Mouse (Mus musculus): ENCODE measurements around the gene Tollip.

The Tollip gene

GRCm38 (mm10) chr7:141918407-141918806 lies at the start of gene Tollip:
Tollip (minus strand) TSS chr7:141918507.
- no peak for DNase-seq (ENCODE audit: low spot score in 2 of 2)

DNA sequence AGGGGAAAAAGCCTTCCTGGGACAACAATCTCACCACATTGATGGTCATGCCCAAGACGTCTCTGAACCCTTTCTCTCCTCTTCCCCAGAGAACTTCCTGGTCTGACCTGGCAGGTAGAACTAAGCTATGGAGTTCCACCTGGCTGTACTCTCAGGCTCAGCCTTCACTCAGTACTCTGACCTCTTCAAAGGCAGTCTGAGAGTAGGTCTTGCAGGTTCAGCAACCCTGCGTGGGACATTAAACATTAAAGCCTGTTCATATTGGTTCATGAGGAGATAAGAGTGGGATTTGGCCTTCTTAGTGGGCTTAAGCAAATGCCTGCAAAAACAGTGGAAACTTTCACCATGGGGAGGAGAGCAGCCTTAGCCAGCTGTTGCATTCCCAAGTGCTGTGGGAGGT lies 48.0 kb upstream of the Tollip start:
- no peak for DNase-seq (ENCODE audit: low spot score in 2 of 2)

- DNase-seq (ENCODE audit: low spot score in 2 of 2) = no peak
These were observed 44.2 kb upstream of the Tollip start for GRCm38 (mm10) chr7:141962521-141962920.

DNA sequence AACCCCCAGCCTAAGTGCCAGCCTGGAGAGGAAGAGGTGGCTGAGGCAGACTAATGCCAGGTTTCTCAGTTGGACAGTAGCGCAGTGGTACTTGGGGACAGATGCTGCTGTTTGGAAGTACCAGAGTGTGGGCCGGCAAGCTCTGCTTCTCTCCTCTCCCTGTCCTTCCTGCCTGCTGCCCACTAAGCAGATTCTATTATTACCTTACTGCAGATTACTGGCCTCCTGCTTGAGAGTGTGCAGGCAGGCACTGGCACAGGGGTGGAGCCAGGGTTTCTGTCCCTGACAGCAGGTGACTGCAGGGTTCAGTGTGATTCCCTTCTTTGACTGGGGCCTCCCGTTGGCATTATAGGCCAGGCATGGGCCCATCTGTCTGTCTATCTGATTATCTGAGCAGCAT lies 43.2 kb upstream of the Tollip start:
- DNase-seq (ENCODE audit: low spot score in 2 of 2) = no peak

- DNase-seq (ENCODE audit: low spot score in 2 of 2) = no peak
These were observed 42.6 kb upstream of the Tollip start for GRCm38 (mm10) chr7:141960926-141961325.

- no peak for DNase-seq (ENCODE audit: low spot score in 2 of 2)
These were observed 40.8 kb upstream of the Tollip start for GRCm38 (mm10) chr7:141959133-141959532.

DNA sequence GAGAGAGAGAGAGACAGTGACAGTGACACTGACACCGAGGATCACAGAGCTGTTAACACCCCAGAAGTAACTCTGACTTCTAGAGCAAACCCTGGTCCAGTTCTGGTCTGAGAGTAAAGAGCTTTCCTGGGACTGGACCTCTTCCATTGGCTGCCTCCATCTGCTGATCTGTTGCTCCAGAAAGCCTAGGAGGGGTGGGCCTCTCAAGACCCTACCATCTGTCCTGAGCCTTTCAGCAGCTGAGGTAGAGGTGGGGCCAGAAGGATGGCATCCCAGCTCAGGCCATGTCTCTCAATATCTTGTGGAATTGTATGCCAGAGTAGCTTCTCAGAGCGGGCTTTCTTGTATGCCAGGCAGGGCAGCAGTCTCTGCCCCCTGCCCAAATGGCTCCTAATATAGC lies 39.9 kb upstream of the Tollip start:
- no peak for DNase-seq (ENCODE audit: low spot score in 2 of 2)

- no peak for DNase-seq (ENCODE audit: low spot score in 2 of 2)
These were observed 39.3 kb upstream of the Tollip start for GRCm38 (mm10) chr7:141957524-141958051.

DNA sequence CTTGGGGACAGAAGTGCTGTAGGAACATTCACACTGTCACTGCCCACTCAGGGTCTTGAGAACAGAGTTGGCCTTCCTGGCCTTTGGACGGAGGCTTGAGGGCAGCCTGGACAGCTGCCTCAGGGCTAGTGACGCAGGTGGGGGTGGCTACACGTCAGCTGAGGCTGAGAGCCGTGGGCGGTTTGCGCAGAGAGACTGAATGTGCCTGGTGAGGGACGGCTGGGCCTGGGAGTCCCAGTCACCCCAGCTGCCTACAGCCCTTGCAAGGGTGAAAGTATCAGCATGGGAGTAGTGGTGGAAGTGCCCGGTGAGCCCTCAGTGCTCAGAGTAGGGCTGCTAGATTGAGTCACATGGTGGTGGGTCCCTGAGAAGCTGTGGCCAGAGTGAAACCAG lies 37.9 kb upstream of the Tollip start:
- DNase-seq (ENCODE audit: low spot score in 2 of 2) = no peak

GRCm38 (mm10) chr7:141955565-141956173 lies 37.4 kb upstream of the Tollip start:
- no peak for DNase-seq (ENCODE audit: low spot score in 2 of 2)

- DNase-seq (ENCODE audit: low spot score in 2 of 2) = no peak
These were observed 35.3 kb upstream of the Tollip start for GRCm38 (mm10) chr7:141953616-141954015.

- DNase-seq (ENCODE audit: low spot score in 2 of 2) = no peak
These were observed 34.6 kb upstream of the Tollip start for GRCm38 (mm10) chr7:141952920-141953319.

- DNase-seq (ENCODE audit: low spot score in 2 of 2) = no peak
These were observed 33.5 kb upstream of the Tollip start for GRCm38 (mm10) chr7:141951821-141952220.

DNA sequence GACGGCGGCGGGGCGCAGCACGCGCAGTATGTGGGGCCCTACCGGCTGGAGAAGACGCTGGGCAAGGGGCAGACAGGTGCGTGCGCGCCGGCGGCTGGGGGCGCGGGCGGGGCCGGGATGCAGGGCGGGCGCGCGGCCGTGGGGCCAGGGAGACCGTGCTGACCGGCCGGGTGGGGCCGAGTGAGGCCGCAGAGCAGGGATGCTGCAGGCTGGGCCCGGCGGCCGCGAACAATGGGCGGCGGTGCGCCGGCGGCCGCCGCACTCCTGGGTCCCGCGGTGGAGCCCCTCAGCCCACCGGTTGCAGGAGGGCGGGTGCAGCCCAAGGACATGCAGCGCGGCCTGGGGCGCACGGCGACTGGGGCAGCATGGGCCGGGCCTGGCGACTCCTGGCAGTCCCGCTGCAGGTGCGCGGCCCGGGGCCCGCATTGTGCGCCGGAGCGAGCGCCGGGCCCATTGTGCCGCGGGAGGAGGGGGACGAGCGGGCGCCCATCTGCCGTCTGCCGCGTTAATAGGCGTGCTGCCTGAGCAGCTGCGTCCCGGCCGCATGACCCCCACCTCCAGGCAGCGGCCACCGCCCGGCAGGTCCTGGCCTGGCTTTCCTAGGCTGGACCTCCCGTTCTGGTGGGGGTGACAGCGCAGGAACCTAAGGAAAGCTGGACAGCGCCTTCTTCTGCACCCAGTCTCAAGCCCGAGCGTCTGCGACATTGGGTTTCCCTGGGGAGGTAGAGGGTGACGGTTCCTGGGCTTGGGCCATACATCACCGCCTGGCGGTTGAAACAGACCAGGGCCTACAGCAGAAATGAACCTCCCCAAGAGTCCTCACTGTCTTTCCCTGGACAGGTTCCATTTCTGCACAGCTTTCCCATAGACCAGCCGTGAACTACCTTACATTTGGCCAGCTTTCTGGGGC lies 32.1 kb upstream of the Tollip start:
- DNase-seq (ENCODE audit: low spot score in 2 of 2) = peak in 1 of 2 experiments; percentile 43

DNA sequence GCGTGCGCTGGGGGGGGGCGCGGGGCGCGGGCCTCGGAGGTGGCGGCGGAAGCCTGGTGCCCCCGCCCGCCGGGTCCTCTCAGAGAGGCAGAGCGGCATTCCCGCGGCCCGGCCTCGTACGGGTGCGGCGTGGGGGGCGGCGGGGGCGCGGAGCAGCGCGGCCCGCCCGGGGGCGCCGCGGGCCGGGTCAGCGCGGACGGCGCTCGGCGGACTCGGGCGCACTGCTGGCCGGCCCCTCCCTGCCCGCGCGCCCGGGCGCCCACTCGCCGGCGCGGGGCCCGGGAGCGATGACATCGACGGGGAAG lies 31.4 kb upstream of the Tollip start:
- DNase-seq (ENCODE audit: low spot score in 2 of 2) = no peak

GRCm38 (mm10) chr7:141948906-141949798 lies 30.8 kb upstream of the Tollip start, which contains the start of gene Brsk2:
Brsk2 (plus strand) TSS chr7:141949751.
- peak; percentile 94 to 96 for DNase-seq (ENCODE audit: low spot score in 2 of 2)

- DNase-seq (ENCODE audit: low spot score in 2 of 2) = no peak
These were observed 29.7 kb upstream of the Tollip start for GRCm38 (mm10) chr7:141948045-141948444.

DNA sequence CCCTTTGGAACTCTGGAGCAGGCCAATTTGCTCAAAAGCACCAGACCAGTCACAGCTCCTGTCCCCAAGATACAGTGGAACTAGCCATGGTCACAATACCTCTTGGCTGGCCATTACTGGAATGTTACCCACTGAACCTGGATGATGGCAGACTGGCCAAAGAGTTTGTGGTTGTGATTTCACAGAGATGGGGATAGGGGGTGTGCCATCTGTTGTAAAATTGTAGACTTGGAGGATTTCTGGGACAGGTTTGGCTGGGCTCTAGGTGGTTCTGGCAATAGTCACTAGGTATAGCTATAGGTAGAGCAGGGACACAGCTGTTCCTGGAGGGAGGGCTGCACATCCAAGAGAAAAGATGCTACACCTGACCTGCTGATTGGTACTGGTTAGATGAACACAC lies 29.2 kb upstream of the Tollip start:
- DNase-seq (ENCODE audit: low spot score in 2 of 2) = no peak

DNA sequence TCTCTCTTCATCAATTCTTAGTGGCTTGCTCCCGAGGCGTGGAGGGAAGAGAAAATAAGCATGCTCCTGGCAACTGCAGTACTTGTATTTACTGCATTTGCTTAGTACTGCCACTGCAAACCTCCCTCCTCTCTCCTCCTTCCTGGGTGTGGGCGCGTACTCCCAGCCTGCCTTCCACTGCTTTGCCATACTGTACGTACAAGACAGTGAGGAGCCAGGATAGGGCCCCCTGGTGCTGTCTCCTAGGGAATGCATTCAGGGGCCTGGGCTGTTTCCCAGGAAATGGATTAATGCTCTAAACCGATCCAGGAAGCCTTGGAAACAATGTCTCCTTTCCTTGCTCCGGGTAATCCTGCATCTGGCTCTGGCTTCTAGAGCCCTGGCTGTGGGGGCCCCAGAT lies 27.6 kb upstream of the Tollip start:
- peak; percentile 72 to 81 for DNase-seq (ENCODE audit: low spot score in 2 of 2)

- DNase-seq (ENCODE audit: low spot score in 2 of 2) = no peak
These were observed 25.1 kb upstream of the Tollip start for GRCm38 (mm10) chr7:141943444-141943843.

- DNase-seq (ENCODE audit: low spot score in 2 of 2) = no peak
These were observed 16.6 kb upstream of the Tollip start for GRCm38 (mm10) chr7:141934951-141935350.
